In genomic region chr9:47228736-47229135, GRCm38 (mm10) we compare ENCODE assay signal across 27 mouse cellular contexts.
"Had no signal": no experiment of that assay in that cellular context is flagged by ENCODE, and none has a peak within 500 bp of the region (broad histone marks: within the 10 kb centered on the region; RNA-seq: fewer than 3 reads in every experiment).

No protein-coding gene starts in this region.

- H3K27me3 ChIP-seq: hindbrain, embryonic 12.5 days; intestine, embryonic 15.5 days; kidney, embryonic 15.5 days; limb, embryonic 15.5 days; liver, embryonic 12.5 days had no signal

- H3K9me3 ChIP-seq: heart, embryonic 10.5 days; heart, embryonic 12.5 days; hindbrain, embryonic 10.5 days; hindbrain, embryonic 12.5 days; intestine, embryonic 15.5 days; kidney, embryonic 15.5 days; limb, embryonic 15.5 days; liver, embryonic 12.5 days had no signal

- ATAC-seq: hindbrain, embryonic 16.5 days; inflammation-experienced regulatory T-cells, adult 6 months; intestine, embryonic 15.5 days; intestine, postnatal 0 days; liver, embryonic 12.5 days had no signal

- H3K4me1 ChIP-seq: heart, embryonic 10.5 days; heart, embryonic 12.5 days; hindbrain, embryonic 10.5 days; hindbrain, embryonic 12.5 days; intestine, embryonic 15.5 days; kidney, embryonic 15.5 days; liver, embryonic 12.5 days had no signal

- H3K27ac ChIP-seq: gastrocnemius, adult 2 months; heart, embryonic 10.5 days; hindbrain, embryonic 10.5 days; hindbrain, embryonic 12.5 days; hindbrain, embryonic 14.5 days; intestine, embryonic 15.5 days; kidney, embryonic 15.5 days; kidney, postnatal 0 days; layer of hippocampus, adult 2 months; limb, embryonic 15.5 days; liver, embryonic 12.5 days; liver, embryonic 14.5 days had no signal

- H3K36me3 ChIP-seq: heart, embryonic 10.5 days; heart, embryonic 12.5 days; hindbrain, embryonic 10.5 days; hindbrain, embryonic 12.5 days; intestine, embryonic 15.5 days; kidney, embryonic 15.5 days; limb, embryonic 15.5 days; liver, embryonic 12.5 days had no signal

- DNase-seq: gastrocnemius, adult 2 months; gastrocnemius, postnatal 10 days; gastrocnemius, postnatal 25 days; heart, adult 18-20 months; heart, postnatal 10 days; heart, postnatal 4 days; kidney, adult 18-20 months; kidney, adult 9 months; kidney, postnatal 14 days; kidney, postnatal 4 days; layer of hippocampus, postnatal 36 days; left cerebral cortex, postnatal 4 days had no signal

- H3K4me2 ChIP-seq: heart, embryonic 12.5 days; hindbrain, embryonic 12.5 days; hindbrain, embryonic 14.5 days; intestine, embryonic 15.5 days; kidney, embryonic 15.5 days; limb, embryonic 15.5 days; liver, embryonic 12.5 days had no signal

- H3K4me3 ChIP-seq: gastrocnemius, adult 2 months; heart, embryonic 10.5 days; heart, embryonic 12.5 days; hindbrain, embryonic 10.5 days; hindbrain, embryonic 12.5 days; intestine, embryonic 15.5 days; kidney, embryonic 15.5 days; layer of hippocampus, adult 2 months; limb, embryonic 15.5 days; liver, embryonic 12.5 days had no signal

- H3K9ac ChIP-seq: heart, embryonic 12.5 days; hindbrain, embryonic 12.5 days; hindbrain, embryonic 14.5 days; intestine, embryonic 15.5 days; kidney, embryonic 15.5 days; limb, embryonic 15.5 days; liver, embryonic 12.5 days; liver, embryonic 14.5 days had no signal
